Mouse (Mus musculus): ENCODE data around the gene Tax1bp1. TPM values are rescaled to one million over a fixed set of nuclear protein-coding genes. Genes with fewer than 3 reads are reported as not detected.

Gene Tax1bp1
- polyA plus RNA-seq, 1 experiment from 2014 or later, result 154 TPM

DNA sequence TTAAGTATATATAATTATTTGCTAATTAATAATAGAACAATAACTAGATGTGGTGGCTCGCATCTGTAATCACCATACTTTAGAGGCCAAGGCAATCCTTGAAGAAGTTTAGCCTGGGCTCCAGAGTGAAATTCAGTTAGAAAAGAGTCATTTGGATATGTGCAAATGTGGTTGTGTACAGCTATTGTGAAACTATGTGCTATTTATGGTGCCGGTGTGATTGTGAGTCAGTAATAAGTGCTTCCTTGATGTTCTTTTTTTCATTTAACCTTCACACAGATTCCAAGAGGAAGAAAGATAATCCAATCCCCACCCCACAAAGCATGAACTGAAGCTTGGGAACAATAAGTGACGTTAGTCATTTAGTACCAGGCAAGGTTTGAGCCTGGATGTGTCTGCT is 30.9 kb upstream of the Tax1bp1 start:
- Histone ChIP-seq H3K36me3 (no peaks in the 10 kb centered on the region), H3K27ac (no peak overlapping the region), H3K9me3 (no peaks in the 10 kb centered on the region), H3K4me1 (no peaks in the 10 kb centered on the region), H3K4me3 (no peak overlapping the region), H3K9ac (no peak overlapping the region), H3K4me2 (no peak overlapping the region), H3K27me3 (no peaks in the 10 kb centered on the region)
- WGBS, result 91% methylated on average over 3 of the region's 3 CpGs
- no peak for ATAC-seq (ENCODE audit: insufficient number of reproducible peaks, low FRiP score, low TSS enrichment, low read depth)

DNA sequence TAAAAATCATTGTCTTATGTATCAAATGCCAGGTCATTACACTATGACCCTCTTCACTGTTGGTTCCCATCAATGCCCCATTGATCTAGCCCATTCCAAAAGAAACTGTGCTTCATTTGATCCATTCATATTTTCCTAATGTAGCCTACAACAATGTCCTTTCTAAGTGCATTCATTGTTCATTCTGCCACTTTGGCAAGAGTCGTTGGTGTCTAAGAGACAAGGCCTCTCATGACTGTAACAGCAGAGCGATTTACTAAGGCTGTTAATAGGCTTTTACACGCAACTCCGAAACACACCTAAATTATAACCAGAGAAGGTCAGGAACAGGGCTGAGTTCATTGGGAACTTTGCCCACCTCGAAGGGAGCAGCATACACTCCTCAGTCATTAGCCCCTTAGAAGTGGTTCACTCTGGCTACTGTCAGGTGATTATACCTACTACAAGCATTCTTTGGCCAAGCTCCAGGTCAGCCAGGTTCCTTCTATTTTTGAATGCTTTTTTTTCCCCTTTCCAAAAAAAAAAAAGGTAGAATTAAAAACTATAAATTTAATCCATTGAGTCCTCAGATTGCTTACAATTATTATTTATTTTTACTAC is 26.5 kb upstream of the Tax1bp1 start:
- Histone ChIP-seq H3K36me3 (no peaks in the 10 kb centered on the region), H3K9me3 (no peaks in the 10 kb centered on the region), H3K27ac (no peak overlapping the region), H3K4me1 (no peaks in the 10 kb centered on the region), H3K4me2 (no peak overlapping the region), H3K4me3 (no peak overlapping the region), H3K9ac (no peak overlapping the region), H3K27me3 (no peaks in the 10 kb centered on the region)
- no peak for ATAC-seq (ENCODE audit: insufficient number of reproducible peaks, low FRiP score, low TSS enrichment, low read depth)
- 57% methylated on average over 5 of the region's 5 CpGs for WGBS

DNA sequence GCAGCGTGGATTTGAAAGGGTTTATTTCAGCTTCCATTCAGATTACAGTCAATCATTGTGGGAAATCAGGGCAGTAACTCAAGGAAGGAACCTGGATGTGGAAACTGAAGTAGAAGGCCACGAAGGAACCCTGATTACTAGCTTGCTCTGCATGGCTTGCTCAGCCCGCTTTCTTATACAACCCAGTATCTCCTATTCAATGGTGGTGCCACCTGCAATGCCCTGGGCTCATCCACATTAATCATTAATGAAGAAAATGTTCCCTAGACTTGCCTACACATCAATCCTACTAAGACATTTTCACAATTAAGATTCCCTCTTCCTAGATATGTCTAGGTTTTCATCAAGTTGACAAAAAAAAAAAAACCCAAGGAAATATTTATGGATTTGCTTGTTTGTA is 23.2 kb upstream of the Tax1bp1 start:
- H3K27me3 ChIP-seq, result no peaks in the 10 kb centered on the region
- no peak overlapping the region for H3K27ac ChIP-seq
- no peaks in the 10 kb centered on the region for H3K36me3 ChIP-seq
- WGBS, result 88% methylated on average over 3 of the region's 3 CpGs
- no peak overlapping the region for H3K4me3 ChIP-seq
- no peak for ATAC-seq (ENCODE audit: insufficient number of reproducible peaks, low FRiP score, low TSS enrichment, low read depth)
- H3K4me1 ChIP-seq, result no peaks in the 10 kb centered on the region
- no peak overlapping the region for H3K4me2 ChIP-seq
- no peaks in the 10 kb centered on the region for H3K9me3 ChIP-seq
- no peak overlapping the region for H3K9ac ChIP-seq

DNA sequence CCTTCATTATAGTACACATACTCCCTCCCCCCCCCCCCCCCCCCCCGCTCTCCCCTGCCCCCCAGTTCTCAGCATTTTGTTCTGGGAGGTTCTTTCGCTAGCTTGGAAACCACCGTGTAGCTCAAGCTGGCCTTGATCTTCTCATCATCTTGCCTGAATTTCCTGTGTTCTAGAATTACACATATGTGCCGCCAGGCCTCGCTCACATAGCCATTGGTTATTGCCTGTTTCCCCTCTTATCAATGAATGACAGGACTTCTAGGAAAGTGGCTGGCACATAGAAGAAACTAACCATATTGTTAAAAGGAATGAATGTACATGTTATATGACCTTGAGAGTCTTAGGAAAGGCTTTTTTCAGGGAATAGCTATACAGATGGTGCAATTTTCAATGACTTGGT is 21.7 kb upstream of the Tax1bp1 start:
- Histone ChIP-seq H3K27ac (no peak overlapping the region), H3K36me3 (no peaks in the 10 kb centered on the region), H3K4me3 (no peak overlapping the region), H3K4me2 (no peak overlapping the region), H3K27me3 (no peaks in the 10 kb centered on the region), H3K9me3 (no peaks in the 10 kb centered on the region), H3K4me1 (no peaks in the 10 kb centered on the region), H3K9ac (no peak overlapping the region)
- ATAC-seq (ENCODE audit: insufficient number of reproducible peaks, low FRiP score, low TSS enrichment, low read depth), result no peak
- WGBS, result 56% methylated on average over 5 of the region's 5 CpGs

DNA sequence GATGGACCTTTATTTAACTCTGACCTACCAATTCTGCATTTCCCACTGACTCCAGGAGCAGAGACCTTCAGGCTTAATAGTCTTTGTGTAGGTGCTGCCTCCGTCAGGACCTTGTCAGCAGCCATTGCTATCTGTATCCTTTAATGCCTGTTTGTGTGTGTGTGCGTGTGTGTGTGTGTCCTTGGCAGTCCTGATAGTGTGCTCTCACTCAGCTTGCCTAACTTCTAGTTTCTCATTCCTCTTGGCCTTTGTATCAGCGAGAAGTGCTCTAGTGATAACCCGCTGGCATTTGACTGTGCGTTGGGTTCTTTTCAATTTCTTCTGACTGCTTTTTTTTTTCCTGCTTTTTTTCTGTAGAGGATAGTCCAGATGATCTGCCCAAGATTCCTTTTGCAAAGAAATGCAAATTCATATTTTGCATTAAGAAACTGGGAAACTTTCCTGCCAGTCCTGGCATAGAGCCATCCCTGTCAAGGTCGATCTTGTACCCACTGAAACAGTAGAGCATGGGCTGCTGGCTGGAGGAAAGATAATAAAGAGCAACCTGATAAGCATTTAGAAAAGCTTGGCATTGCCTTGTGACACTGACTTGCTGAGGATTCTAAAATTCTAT is 21.0 kb upstream of the Tax1bp1 start:
- Histone ChIP-seq H3K4me1 (no peaks in the 10 kb centered on the region), H3K27me3 (no peaks in the 10 kb centered on the region), H3K27ac (no peak overlapping the region), H3K4me2 (no peak overlapping the region), H3K36me3 (no peaks in the 10 kb centered on the region), H3K9me3 (no peaks in the 10 kb centered on the region), H3K9ac (no peak overlapping the region), H3K4me3 (no peak overlapping the region)
- WGBS, result 87% methylated on average over 6 of the region's 6 CpGs
- ATAC-seq (ENCODE audit: insufficient number of reproducible peaks, low FRiP score, low TSS enrichment, low read depth), result no peak

DNA sequence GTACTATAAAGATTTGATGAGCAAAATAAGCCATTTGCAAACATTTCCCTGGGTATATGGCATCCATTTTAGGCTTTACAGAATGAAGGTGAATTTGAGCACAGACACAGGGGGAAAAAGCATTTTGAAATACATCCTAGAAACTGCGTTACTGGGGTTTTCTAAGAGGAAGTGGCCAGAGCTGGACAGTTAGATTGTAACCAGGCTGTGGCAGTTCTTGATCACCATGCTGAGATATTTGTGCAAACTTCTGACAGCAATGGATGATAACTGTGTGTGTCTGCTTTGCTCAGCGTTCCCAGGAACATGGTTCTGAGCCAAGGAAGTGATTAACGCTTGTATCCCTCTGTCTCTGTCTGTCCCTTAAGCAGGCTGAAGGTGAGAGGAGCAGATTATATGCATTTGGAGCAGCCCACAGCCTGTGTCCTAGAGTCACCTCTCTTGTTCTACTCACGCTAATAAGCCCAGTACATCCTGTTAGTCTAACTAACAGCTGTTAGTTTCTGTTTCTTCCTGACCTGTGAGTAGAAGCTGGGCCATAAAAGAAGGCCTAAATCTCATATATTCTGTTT is 15.5 kb upstream of the Tax1bp1 start:
- Histone ChIP-seq H3K4me2 (no peak overlapping the region), H3K27ac (no peak overlapping the region), H3K36me3 (no peaks in the 10 kb centered on the region), H3K9ac (no peak overlapping the region), H3K4me1 (0 out of 2 replicates have a peak, but pooled peaks cover 2% of the 10 kb centered on the region), H3K4me3 (no peak overlapping the region), H3K9me3 (no peaks in the 10 kb centered on the region), H3K27me3 (no peaks in the 10 kb centered on the region)
- no peak for ATAC-seq (ENCODE audit: insufficient number of reproducible peaks, low FRiP score, low TSS enrichment, low read depth)
- WGBS, result 41% methylated on average over 4 of the region's 4 CpGs

DNA sequence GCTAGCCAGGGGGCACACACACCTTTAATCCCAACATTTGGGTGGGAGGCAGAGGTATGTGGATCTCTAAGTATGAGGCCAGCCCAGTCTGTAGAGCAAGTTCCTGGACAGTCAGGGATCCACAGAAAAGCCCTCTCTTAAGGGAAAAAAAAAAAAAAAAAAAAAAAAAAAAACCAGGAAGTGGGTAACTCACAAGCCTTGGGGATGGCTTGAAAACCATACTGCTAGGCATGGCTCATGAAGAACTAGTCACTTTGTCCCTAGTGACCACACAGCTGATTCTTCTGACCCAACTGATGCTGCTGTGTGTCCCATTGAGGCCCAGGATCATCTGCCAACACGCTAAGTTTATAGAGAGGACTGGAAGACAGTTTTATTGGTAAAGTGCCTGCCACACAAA is 14.5 kb upstream of the Tax1bp1 start:
- no peak for ATAC-seq (ENCODE audit: insufficient number of reproducible peaks, low FRiP score, low TSS enrichment, low read depth)
- H3K27ac ChIP-seq, result no peak overlapping the region
- no peaks in the 10 kb centered on the region for H3K36me3 ChIP-seq
- no peak overlapping the region for H3K4me3 ChIP-seq
- H3K9ac ChIP-seq, result no peak overlapping the region
- H3K27me3 ChIP-seq, result no peaks in the 10 kb centered on the region
- H3K4me1 ChIP-seq, result 0 out of 2 replicates have a peak, but pooled peaks cover 2% of the 10 kb centered on the region
- no peak overlapping the region for H3K4me2 ChIP-seq
- WGBS, result 76% methylated on average over 1 of the region's 1 CpGs
- H3K9me3 ChIP-seq, result no peaks in the 10 kb centered on the region

DNA sequence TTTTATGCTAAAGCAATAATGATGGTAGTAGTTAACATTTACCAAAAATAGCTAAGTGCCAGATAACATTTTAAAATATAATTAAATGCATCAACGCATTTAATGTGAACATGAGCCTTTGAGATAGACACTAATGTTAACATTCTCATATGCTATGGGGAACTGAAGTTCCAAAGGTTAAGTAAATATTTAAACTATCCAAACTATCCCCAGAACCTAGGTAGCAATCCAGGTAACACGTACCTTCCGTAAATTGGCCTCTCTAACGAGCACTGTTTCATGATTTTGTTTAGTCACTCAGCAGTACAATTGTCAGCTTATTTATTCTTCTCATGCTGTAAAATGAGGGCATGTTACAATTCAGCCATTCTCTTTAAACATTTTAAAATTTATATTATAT is 13.6 kb upstream of the Tax1bp1 start:
- Histone ChIP-seq H3K27me3 (no peaks in the 10 kb centered on the region), H3K4me2 (no peak overlapping the region), H3K4me1 (0 out of 2 replicates have a peak, but pooled peaks cover 2% of the 10 kb centered on the region), H3K27ac (no peak overlapping the region), H3K9ac (no peak overlapping the region), H3K4me3 (no peak overlapping the region), H3K9me3 (no peaks in the 10 kb centered on the region), H3K36me3 (no peaks in the 10 kb centered on the region)
- WGBS, result 84% methylated on average over 4 of the region's 4 CpGs
- no peak for ATAC-seq (ENCODE audit: insufficient number of reproducible peaks, low FRiP score, low TSS enrichment, low read depth)

DNA sequence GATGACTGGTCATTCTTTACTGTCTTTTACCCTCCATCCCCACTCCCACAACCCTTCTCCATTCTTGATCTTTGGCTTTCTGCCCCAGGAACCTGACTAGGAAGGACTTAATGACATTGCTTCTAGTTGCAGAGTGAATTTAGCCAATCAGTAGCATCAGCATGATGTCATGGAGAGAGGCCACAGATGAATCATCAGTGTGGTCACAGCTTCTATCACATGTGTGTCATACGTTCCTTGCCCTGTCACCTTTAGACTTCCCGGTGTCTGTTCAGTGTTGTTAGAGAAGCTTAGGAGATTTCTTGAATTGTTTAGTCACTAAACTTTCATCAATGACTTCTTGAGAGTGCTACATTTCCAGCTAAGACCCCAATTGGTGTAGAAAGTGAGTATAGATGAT is 10.3 kb upstream of the Tax1bp1 start:
- no peak overlapping the region for H3K4me2 ChIP-seq
- no peaks in the 10 kb centered on the region for H3K27me3 ChIP-seq
- no peak overlapping the region for H3K9ac ChIP-seq
- no peak overlapping the region for H3K27ac ChIP-seq
- no peaks in the 10 kb centered on the region for H3K4me1 ChIP-seq
- ATAC-seq (ENCODE audit: insufficient number of reproducible peaks, low FRiP score, low TSS enrichment, low read depth), result no peak
- no peaks in the 10 kb centered on the region for H3K36me3 ChIP-seq
- WGBS, result 82% methylated on average over 2 of the region's 2 CpGs
- H3K4me3 ChIP-seq, result no peak overlapping the region
- no peaks in the 10 kb centered on the region for H3K9me3 ChIP-seq

DNA sequence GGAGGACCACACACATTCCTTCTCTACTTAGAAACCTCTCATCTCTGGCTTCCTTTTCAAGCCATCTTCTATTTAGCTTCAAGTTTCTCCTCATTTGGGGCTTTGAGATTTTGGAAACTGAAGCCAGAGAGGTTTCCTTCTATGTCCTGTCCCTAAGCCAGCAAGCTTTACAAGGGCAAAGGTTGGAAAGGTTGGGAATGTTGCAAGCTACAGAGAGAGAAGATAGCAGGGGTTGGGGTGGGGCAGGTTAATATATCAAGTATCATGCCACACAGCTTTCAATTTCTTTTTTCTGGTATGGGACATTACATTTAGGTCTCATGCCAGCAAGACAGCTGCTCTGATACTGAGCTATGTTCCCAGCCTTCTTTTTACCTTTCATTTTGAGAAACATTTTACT is 8.2 kb upstream of the Tax1bp1 start:
- Histone ChIP-seq H3K4me3 (no peak overlapping the region), H3K4me1 (no peaks in the 10 kb centered on the region), H3K9me3 (no peaks in the 10 kb centered on the region), H3K9ac (no peak overlapping the region), H3K27ac (no peak overlapping the region), H3K27me3 (no peaks in the 10 kb centered on the region), H3K4me2 (no peak overlapping the region), H3K36me3 (no peaks in the 10 kb centered on the region)
- no peak for ATAC-seq (ENCODE audit: insufficient number of reproducible peaks, low FRiP score, low TSS enrichment, low read depth)

DNA sequence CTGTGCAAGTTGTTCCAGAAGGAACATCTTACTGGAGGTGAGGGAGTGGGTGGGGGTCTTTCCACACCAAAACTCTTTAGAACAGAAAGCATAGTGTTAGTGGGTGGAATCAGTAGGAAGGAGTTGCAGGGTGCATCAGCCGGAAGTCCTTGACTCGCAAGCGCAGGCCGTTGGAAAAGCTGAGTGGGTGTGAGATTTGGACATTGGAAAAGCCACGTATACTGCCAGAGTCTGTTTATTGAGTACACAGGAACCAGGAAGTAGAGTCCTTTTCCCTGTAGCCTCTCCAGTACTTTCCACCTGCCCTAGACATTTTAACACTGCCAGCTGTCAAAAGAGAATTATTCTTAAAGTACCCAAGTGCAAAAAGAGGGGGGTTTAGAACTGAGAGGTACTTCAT is 5.7 kb upstream of the Tax1bp1 start:
- no peaks in the 10 kb centered on the region for H3K4me1 ChIP-seq
- no peak overlapping the region for H3K27ac ChIP-seq
- no peak overlapping the region for H3K4me2 ChIP-seq
- ATAC-seq (ENCODE audit: insufficient number of reproducible peaks, low FRiP score, low TSS enrichment, low read depth), result no peak
- H3K4me3 ChIP-seq, result no peak overlapping the region
- no peak overlapping the region for H3K9ac ChIP-seq
- no peaks in the 10 kb centered on the region for H3K27me3 ChIP-seq
- H3K36me3 ChIP-seq, result no peaks in the 10 kb centered on the region
- 91% methylated on average over 5 of the region's 5 CpGs for WGBS
- no peaks in the 10 kb centered on the region for H3K9me3 ChIP-seq

DNA sequence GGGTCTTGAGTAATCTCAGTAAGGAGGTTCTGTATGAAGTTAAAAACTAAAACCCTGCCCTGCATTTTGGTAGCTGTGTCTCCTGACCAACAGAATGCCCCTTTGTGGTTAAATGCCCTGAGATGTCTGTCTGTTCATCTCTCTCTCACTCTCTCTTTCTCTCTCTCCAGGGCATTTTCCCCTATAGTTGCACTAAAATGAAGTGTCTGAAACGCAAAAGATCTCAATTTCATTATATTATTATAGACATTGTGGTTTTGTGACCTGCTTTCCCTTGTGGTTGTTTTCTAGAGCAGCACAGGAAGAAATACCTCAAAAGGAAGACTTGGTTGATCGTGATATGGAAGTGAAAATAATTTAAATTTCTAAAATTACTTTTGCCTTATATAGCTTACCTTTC is 966 bp upstream of the Tax1bp1 start:
- H3K4me3 ChIP-seq, result no peak overlapping the region
- no peak overlapping the region for H3K9ac ChIP-seq
- no peak overlapping the region for H3K4me2 ChIP-seq
- peaks cover 2% of the 10 kb centered on the region; the same call in 1 of the 2 replicates for H3K4me1 ChIP-seq
- no peaks in the 10 kb centered on the region for H3K27me3 ChIP-seq
- H3K36me3 ChIP-seq, result no peaks in the 10 kb centered on the region
- 82% methylated on average over 2 of the region's 2 CpGs for WGBS
- no peak for ATAC-seq (ENCODE audit: insufficient number of reproducible peaks, low FRiP score, low TSS enrichment, low read depth)
- H3K9me3 ChIP-seq, result no peaks in the 10 kb centered on the region
- H3K27ac ChIP-seq, result no peak overlapping the region
